Mouse (Mus musculus) 3T3-L1 (cell line): ENCODE results near the gene Nanp.

Source experiments
- DNase-seq: peaks from one replicate; pipeline ENCODE4 v3.0.0-alpha.2; 2015; ENCODE audit warnings: low read depth, low spot score

Nanp gene

GRCm38 (mm10) chr2:151039232-151039695, at the start of gene Nanp, which contains the start of gene Ninl:
TSS of gene Nanp (minus strand) at chr2:151039398.
TSS of gene Ninl (minus strand) at chr2:151039382.
- DNase-seq, result peak; percentile 97

GRCm38 (mm10) chr2:151056637-151057036, 17.4 kb upstream of the Nanp start:
- no peak for DNase-seq

- peak; percentile 13 for DNase-seq
Observed at GRCm38 (mm10) chr2:151040411-151040810, 1.2 kb upstream of the Nanp start.

GRCm38 (mm10) chr2:151039726-151040125, 528 bp upstream of the Nanp start:
- DNase-seq, result no peak

GRCm38 (mm10) chr2:151038811-151039222, 381 bp downstream of the Nanp start:
- peak; percentile 47 for DNase-seq

GRCm38 (mm10) chr2:151037876-151038552, 1.2 kb downstream of the Nanp start:
- no peak for DNase-seq

- no peak for DNase-seq
Observed at GRCm38 (mm10) chr2:151037292-151037691, 1.9 kb downstream of the Nanp start.

- DNase-seq, result no peak
Observed at GRCm38 (mm10) chr2:151036721-151037120, 2.5 kb downstream of the Nanp start.

GRCm38 (mm10) chr2:151034435-151034834, 4.8 kb downstream of the Nanp start:
- DNase-seq, result no peak

GRCm38 (mm10) chr2:151021158-151021557, 18.0 kb downstream of the Nanp start:
- no peak for DNase-seq

- no peak for DNase-seq
Observed at GRCm38 (mm10) chr2:151015316-151015715, 23.9 kb downstream of the Nanp start.

GRCm38 (mm10) chr2:151011273-151011672, 27.9 kb downstream of the Nanp start:
- DNase-seq, result no peak

GRCm38 (mm10) chr2:151009515-151010085, 29.6 kb downstream of the Nanp start:
- no peak for DNase-seq

- DNase-seq, result peak; percentile 78
Observed at GRCm38 (mm10) chr2:151008939-151009509, 30.2 kb downstream of the Nanp start.

- no peak for DNase-seq
Observed at GRCm38 (mm10) chr2:151008517-151008932, 30.7 kb downstream of the Nanp start.

GRCm38 (mm10) chr2:151008006-151008405, 31.2 kb downstream of the Nanp start:
- no peak for DNase-seq

GRCm38 (mm10) chr2:151006281-151006945, 32.8 kb downstream of the Nanp start:
- DNase-seq, result peak; percentile 53

- no peak for DNase-seq
Observed at GRCm38 (mm10) chr2:151004390-151004789, 34.8 kb downstream of the Nanp start.

- peak; percentile 81 for DNase-seq
Observed at GRCm38 (mm10) chr2:151003796-151004195, 35.4 kb downstream of the Nanp start.

GRCm38 (mm10) chr2:151001619-151002175, 37.5 kb downstream of the Nanp start:
- no peak for DNase-seq

GRCm38 (mm10) chr2:151000402-151001178, 38.6 kb downstream of the Nanp start:
- DNase-seq, result peak; percentile 90
